In genomic region chr13:92523178-92523813, GRCm38 (mm10) we compare ENCODE assay signal across 23 mouse cellular contexts. TPM values are rescaled to one million over a fixed set of nuclear protein-coding genes. Genes with fewer than 3 reads are reported as not detected.
"Had no signal": no experiment of that assay in that cellular context is flagged by ENCODE, and none has a peak within 500 bp of the region (broad histone marks: within the 10 kb centered on the region; RNA-seq: fewer than 3 reads in every experiment).

No protein-coding gene starts in this region.

- H3K4me3 ChIP-seq: limb, embryonic 12.5 days; lung, embryonic 15.5 days; midbrain, embryonic 15.5 days; neural tube, embryonic 12.5 days; stomach, embryonic 15.5 days had no signal

- ATAC-seq: midbrain, embryonic 15.5 days had no signal

- H3K4me1 ChIP-seq: limb, embryonic 12.5 days; lung, embryonic 15.5 days; midbrain, embryonic 15.5 days; neural tube, embryonic 12.5 days; stomach, embryonic 15.5 days had no signal

- H3K9ac ChIP-seq: limb, embryonic 12.5 days; lung, embryonic 15.5 days; midbrain, embryonic 15.5 days; neural tube, embryonic 12.5 days; stomach, embryonic 15.5 days had no signal

- H3K9me3 ChIP-seq: limb, embryonic 12.5 days; lung, embryonic 15.5 days; midbrain, embryonic 15.5 days; neural tube, embryonic 12.5 days; stomach, embryonic 15.5 days had no signal

- H3K27ac ChIP-seq: limb, embryonic 12.5 days; lung, embryonic 15.5 days; macrophage; midbrain, embryonic 15.5 days; neural tube, embryonic 12.5 days; stomach, embryonic 15.5 days had no signal

- H3K4me2 ChIP-seq: limb, embryonic 12.5 days; lung, embryonic 15.5 days; midbrain, embryonic 15.5 days; neural tube, embryonic 12.5 days; stomach, embryonic 15.5 days had no signal

- H3K27me3 ChIP-seq: limb, embryonic 12.5 days; lung, embryonic 15.5 days; midbrain, embryonic 15.5 days; neural tube, embryonic 12.5 days; stomach, embryonic 15.5 days had no signal

- DNase-seq: kidney, adult 18-20 months; kidney, postnatal 14 days; layer of hippocampus, adult 9-11 months; layer of hippocampus, postnatal 36 days; lung, postnatal 14 days; right cerebral cortex, postnatal 4 days; thymus, adult 2 months; thymus, postnatal 36 days had no signal

RNA-seq across cellular contexts. Expression of gene Fam151b, which starts 39.5 kb away (rescaled TPM):
- polyA plus RNA-seq: neural tube, embryonic 12.5 days had no signal

RNA-seq across cellular contexts. Expression of gene Spz1, which starts 52.7 kb away (rescaled TPM):
- total RNA-seq: layer of hippocampus, adult 18-20 months; layer of hippocampus, postnatal 36 days; left cerebral cortex, adult 8-10 months; left cerebral cortex, postnatal 25 days; liver, adult 2 months; neutrophil, adult 5-6 weeks had no signal
- polyA plus RNA-seq: intestine, embryonic 14.5 days; kidney, embryonic 14.5 days; limb, embryonic 12.5 days; liver, adult 2 months; liver, embryonic 16.5 days; lung, embryonic 15.5 days; macrophage; midbrain, embryonic 15.5 days; neural tube, embryonic 12.5 days; spleen, adult 2 months; stomach, embryonic 15.5 days had no signal
